ENCODE assay signal across 31 mouse cellular contexts in genomic region chr7:27417151-27417550, GRCm38 (mm10). TPM values are rescaled to one million over a fixed set of nuclear protein-coding genes. Genes with fewer than 3 reads are reported as not detected.
A peak's percentile ranks its signal among the peaks of the same experiment; 100 is the strongest.
DNase-seq lines count a peak whose midpoint lies in the region; ATAC-seq lines count a peak whose summit lies in the region.
"Had no signal": no experiment of that assay in that cellular context is flagged by ENCODE, and none has a peak within 500 bp of the region (broad histone marks: within the 10 kb centered on the region; RNA-seq: fewer than 3 reads in every experiment).

No protein-coding gene starts in this region.

- H3K4me3 ChIP-seq in forebrain, embryonic 16.5 days (replicated peaks; ENCODE audit: low read length) = no peak overlapping the region
- H3K4me3 ChIP-seq in forebrain, embryonic 11.5 days (ENCODE audit: low read depth, low read length) = no peak overlapping the region
- H3K4me3 ChIP-seq in liver, embryonic 12.5 days = no peak overlapping the region
- H3K4me3 ChIP-seq: embryonic facial prominence, embryonic 13.5 days; embryonic facial prominence, embryonic 15.5 days; erythroblast, embryonic 14.5 days; forebrain, embryonic 10.5 days; forebrain, embryonic 13.5 days had no signal

- no peak overlapping the region for H3K4me2 ChIP-seq in forebrain, embryonic 16.5 days (ENCODE audit: low read length)
- H3K4me2 ChIP-seq in forebrain, embryonic 11.5 days (ENCODE audit: low read depth, low read length, severe bottlenecking) = no peak overlapping the region
- no peak overlapping the region for H3K4me2 ChIP-seq in liver, embryonic 12.5 days
- H3K4me2 ChIP-seq: embryonic facial prominence, embryonic 13.5 days; embryonic facial prominence, embryonic 15.5 days; forebrain, embryonic 13.5 days had no signal

- H3K9me3 ChIP-seq in forebrain, embryonic 16.5 days (ENCODE audit: control insufficient read depth, low read length) = peaks cover 2% of the 10 kb centered on the region
- no peaks in the 10 kb centered on the region for H3K9me3 ChIP-seq in forebrain, embryonic 11.5 days (ENCODE audit: control insufficient read depth, low read length)
- no peaks in the 10 kb centered on the region for H3K9me3 ChIP-seq in liver, embryonic 12.5 days (replicated peaks)
- H3K9me3 ChIP-seq: embryonic facial prominence, embryonic 15.5 days; G1E had no signal

- ATAC-seq in forebrain, embryonic 16.5 days = 0 out of 2 replicates have a peak, but pooled peaks have one; percentile 6
- ATAC-seq in forebrain, embryonic 11.5 days (replicated peaks; ENCODE audit: low FRiP score) = no peak
- ATAC-seq in liver, embryonic 12.5 days = no peak
- ATAC-seq: activated CD4-positive, CD25-positive, alpha-beta regulatory T cell, adult 4 months; CD4-positive, CD25-positive, alpha-beta regulatory T cell, adult 4 months; forebrain, embryonic 13.5 days; Patski had no signal

- no peaks in the 10 kb centered on the region for H3K36me3 ChIP-seq in forebrain, embryonic 16.5 days (ENCODE audit: control insufficient read depth, insufficient read depth)
- H3K36me3 ChIP-seq in forebrain, embryonic 11.5 days (ENCODE audit: control insufficient read depth, insufficient read depth, low read length) = no peaks in the 10 kb centered on the region
- H3K36me3 ChIP-seq in liver, embryonic 12.5 days = no peaks in the 10 kb centered on the region
- H3K36me3 ChIP-seq: embryonic facial prominence, embryonic 13.5 days; embryonic facial prominence, embryonic 15.5 days; forebrain, embryonic 10.5 days; G1E had no signal

- 75% methylated on average over 2 of the region's 2 CpGs for WGBS in forebrain, embryonic 16.5 days
- WGBS in forebrain, embryonic 11.5 days = 84% methylated on average over 2 of the region's 2 CpGs
- 47% methylated on average over 2 of the region's 2 CpGs for WGBS in liver, embryonic 12.5 days (ENCODE audit: insufficient replicate concordance)

- no peak overlapping the region for H3K9ac ChIP-seq in forebrain, embryonic 16.5 days (replicated peaks; ENCODE audit: low read depth, low read length)
- H3K9ac ChIP-seq in forebrain, embryonic 11.5 days (ENCODE audit: low read length) = no peak overlapping the region
- H3K9ac ChIP-seq in liver, embryonic 12.5 days = no peak overlapping the region
- H3K9ac ChIP-seq: embryonic facial prominence, embryonic 13.5 days; embryonic facial prominence, embryonic 15.5 days; forebrain, embryonic 13.5 days had no signal

- H3K27me3 ChIP-seq in forebrain, embryonic 16.5 days (replicated peaks; ENCODE audit: control insufficient read depth, insufficient read depth, low read length) = no peaks in the 10 kb centered on the region
- no peaks in the 10 kb centered on the region for H3K27me3 ChIP-seq in forebrain, embryonic 11.5 days (ENCODE audit: control insufficient read depth, insufficient read depth, low read length)
- peaks cover 47% of the 10 kb centered on the region for H3K27me3 ChIP-seq in liver, embryonic 12.5 days (replicated peaks)
- H3K27me3 ChIP-seq: embryonic facial prominence, embryonic 13.5 days; embryonic facial prominence, embryonic 15.5 days had no signal

- H3K27ac ChIP-seq in forebrain, embryonic 16.5 days (ENCODE audit: low read length) = no peak overlapping the region
- H3K27ac ChIP-seq in forebrain, embryonic 11.5 days (ENCODE audit: low read depth, low read length) = no peak overlapping the region
- no peak overlapping the region for H3K27ac ChIP-seq in liver, embryonic 12.5 days
- H3K27ac ChIP-seq: embryonic facial prominence, embryonic 13.5 days; embryonic facial prominence, embryonic 15.5 days; forebrain, embryonic 10.5 days; forebrain, embryonic 13.5 days had no signal

- no peaks in the 10 kb centered on the region for H3K4me1 ChIP-seq in forebrain, embryonic 16.5 days (replicated peaks; ENCODE audit: control insufficient read depth, insufficient read depth, low read length)
- no peaks in the 10 kb centered on the region for H3K4me1 ChIP-seq in forebrain, embryonic 11.5 days (replicated peaks; ENCODE audit: control insufficient read depth, insufficient read depth, low read length)
- H3K4me1 ChIP-seq in liver, embryonic 12.5 days = no peaks in the 10 kb centered on the region
- H3K4me1 ChIP-seq: embryonic facial prominence, embryonic 13.5 days; embryonic facial prominence, embryonic 15.5 days; forebrain, embryonic 10.5 days; forebrain, embryonic 13.5 days had no signal

- DNase-seq in forebrain, embryonic 11.5 days (ENCODE audit: low spot score) = no peak
- DNase-seq in layer of hippocampus, adult 9-11 months = peak; percentile 49
- DNase-seq in layer of hippocampus, adult 18-20 months (ENCODE audit: low spot score in 2 of 2) = no peak
- peak; percentile 40 for DNase-seq in right cerebral cortex, adult 18-20 months
- no peak for DNase-seq in right cerebral cortex, postnatal 14 days
- DNase-seq in brain, adult 2 months (ENCODE audit: low read depth, low spot score) = peak; percentile 73
- DNase-seq: adrenal gland, adult 8-10 months; adrenal gland, postnatal 14 days; adrenal gland, postnatal 36 days; B cell, adult 2 months; cerebellum, adult 11 months; cerebellum, adult 18-20 months; cerebellum, adult 8-10 months; cerebellum, adult 9-11 months; cerebellum, postnatal 14 days; cerebellum, postnatal 36 days; embryo, embryonic 11 days had no signal

RNA-seq across cellular contexts. Expression of gene Sptbn4, which starts 30.3 kb away (rescaled TPM):
- polyA plus RNA-seq in forebrain, embryonic 16.5 days (2015; fragmentation: Nextera tagmentation; extraction: Ambion mirVana) = 2.3 and 2.5 TPM in 2 replicates
- 0.19 and 0.28 TPM in 2 replicates for polyA plus RNA-seq in forebrain, embryonic 11.5 days (2014; fragmentation: Nextera tagmentation; extraction: Ambion mirVana)
- total RNA-seq in layer of hippocampus, adult 18-20 months (2021) = 100 to 1,000 TPM; 130 to 133 TPM
- polyA plus RNA-seq in liver, embryonic 12.5 days (2016; fragmentation: Nextera tagmentation; extraction: Ambion mirVana) = 0.11 and 0.12 TPM in 2 replicates
- total RNA-seq: common myeloid progenitor, adult 5-6 weeks had no signal

RNA-seq across cellular contexts. Expression of gene Blvrb, which starts 30.6 kb away (rescaled TPM):
- polyA plus RNA-seq in forebrain, embryonic 16.5 days (2015; fragmentation: Nextera tagmentation; extraction: Ambion mirVana) = 14.9 and 16.8 TPM in 2 replicates
- polyA plus RNA-seq in forebrain, embryonic 11.5 days (2014; fragmentation: Nextera tagmentation; extraction: Ambion mirVana) = 34.4 and 38.0 TPM in 2 replicates
- total RNA-seq in layer of hippocampus, adult 18-20 months (2021) = 10 to 100 TPM; 18.5 to 20.1 TPM
- polyA plus RNA-seq in liver, embryonic 12.5 days (2016; fragmentation: Nextera tagmentation; extraction: Ambion mirVana) = 895 and 897 TPM in 2 replicates

RNA-seq across cellular contexts. Expression of gene Sertad3, which starts 56.4 kb away (rescaled TPM):
- polyA plus RNA-seq in forebrain, embryonic 16.5 days (2015; fragmentation: Nextera tagmentation; extraction: Ambion mirVana) = 11.6 and 14.8 TPM in 2 replicates
- 23.0 and 23.4 TPM in 2 replicates for polyA plus RNA-seq in forebrain, embryonic 11.5 days (2014; fragmentation: Nextera tagmentation; extraction: Ambion mirVana)
- 1 to 10 TPM; 4.2 to 5.1 TPM for total RNA-seq in layer of hippocampus, adult 18-20 months (2021)
- polyA plus RNA-seq in liver, embryonic 12.5 days (2016; fragmentation: Nextera tagmentation; extraction: Ambion mirVana) = 24.6 and 26.3 TPM in 2 replicates

RNA-seq across cellular contexts. Expression of gene Gm20479, which starts 59.9 kb away (rescaled TPM):
- not detected in 2 replicates for polyA plus RNA-seq in forebrain, embryonic 16.5 days (2015; fragmentation: Nextera tagmentation; extraction: Ambion mirVana)
- polyA plus RNA-seq in forebrain, embryonic 11.5 days (2014; fragmentation: Nextera tagmentation; extraction: Ambion mirVana) = not detected in 2 replicates
- not detected for total RNA-seq in layer of hippocampus, adult 18-20 months (2021)
- not detected in 2 replicates for polyA plus RNA-seq in liver, embryonic 12.5 days (2016; fragmentation: Nextera tagmentation; extraction: Ambion mirVana)
- total RNA-seq: common myeloid progenitor, adult 5-6 weeks; G1E had no signal
- polyA plus RNA-seq: brain, embryonic 14.5 days; CD4-positive, CD25-positive, alpha-beta regulatory T cell, adult 4 months; embryonic facial prominence, embryonic 11.5 days; embryonic facial prominence, embryonic 13.5 days; erythroblast, embryonic 14.5 days; forebrain, embryonic 13.5 days had no signal

Comparison
In these comparisons a context has a peak if more than half of its experiments do, and no peak if none do; other contexts are left out.
1. DNase-seq: peak in layer of hippocampus, adult 9-11 months (single experiment), right cerebral cortex, adult 18-20 months (single experiment) and brain, adult 2 months (single experiment); none in forebrain, embryonic 11.5 days (single experiment), layer of hippocampus, adult 18-20 months (0 of 2) and right cerebral cortex, postnatal 14 days (single experiment).
2. RNA of gene Blvrb, which starts 30.6 kb away (polyA plus RNA-seq): 895 to 897 TPM in liver, embryonic 12.5 days; 34.4 to 38.0 TPM in forebrain, embryonic 11.5 days and 14.9 to 16.8 TPM in forebrain, embryonic 16.5 days; every median in the first group is over 10 times any median in the second.